Mouse (Mus musculus) spleen, adult 2 months (tissue): ENCODE measurements at regions not wholly inside any gene's neighbourhood (a gene's known extent, or its start where the extent isn't known, plus 50 kb on each side); places are given as distances from the start of the nearest gene placed in this dataset.

Experiments
- DNase-seq, 2 experiments: peaks; one replicate each; pipeline versions ENCODE4 v3.0.0 to v3.0.0-alpha.2; 2012 to 2021; ENCODE audit warnings: low spot score in 2 of 2, low read depth in 1 of 2
- H3K27ac ChIP-seq: fragments of 200-500 bp; 2 replicates; pipeline ENCODE4 v1.5.1; 2012; ENCODE audit warnings: low read length, inconsistent platforms; ENCODE audit not compliant: insufficient read depth
- H3K27me3 ChIP-seq: fragments of 200-500 bp; 2 replicates; pipeline ENCODE4 v1.6.1; 2012; ENCODE audit warnings: mild to moderate bottlenecking, moderate library complexity, low read length, inconsistent platforms; ENCODE audit not compliant: control insufficient read depth, insufficient read depth
- H3K36me3 ChIP-seq: fragments of 200-500 bp; 2 replicates; pipeline ENCODE4 v1.6.1; 2012; ENCODE audit warnings: mild to moderate bottlenecking, low read length, inconsistent platforms; ENCODE audit not compliant: control insufficient read depth, insufficient read depth
- H3K4me1 ChIP-seq: fragments of 200-500 bp; 2 replicates; pipeline ENCODE4 v1.6.1; 2011; ENCODE audit warnings: inconsistent platforms; ENCODE audit not compliant: control insufficient read depth, insufficient read depth, insufficient read length
- H3K4me3 ChIP-seq: fragments of 200-500 bp; 2 replicates; pipeline ENCODE4 v1.5.1; 2011; ENCODE audit warnings: mild to moderate bottlenecking, inconsistent platforms; ENCODE audit not compliant: insufficient read depth, insufficient read length; ENCODE audit errors: extremely low read depth
- CTCF ChIP-seq: fragments of 200-500 bp; IDR thresholded peaks from 2 replicates; pipeline ENCODE4 v1.5.1; 2011; ENCODE audit warnings: mild to moderate bottlenecking, inconsistent platforms; ENCODE audit not compliant: insufficient read depth, insufficient read length, insufficient replicate concordance; ENCODE audit errors: extremely low read depth
- POLR2A ChIP-seq: fragments of 200-500 bp; IDR thresholded peaks from 2 replicates; pipeline ENCODE4 v1.6.1; 2011; ENCODE audit warnings: low read depth, low read length, inconsistent platforms
- WGBS: fragments of 180-500 bp; shearing (Covaris S2); methylation state at CpG from one replicate; pipeline ENCODE4 v1.1.7; 2018; 5-methylcytosine and 5-hydroxymethylcytosine counted together

- H3K27me3 ChIP-seq, result no peaks in the 10 kb centered on the region
- no peak for DNase-seq
- no peak overlapping the region for H3K27ac ChIP-seq
- WGBS, result 55% methylated on average over 1 of the region's 1 CpGs
- H3K4me3 ChIP-seq, result no peak overlapping the region
- H3K4me1 ChIP-seq, result no peaks in the 10 kb centered on the region
- no peak for TF ChIP-seq CTCF
- TF ChIP-seq POLR2A, result no peak
- no peaks in the 10 kb centered on the region for H3K36me3 ChIP-seq
Measured at GRCm38 (mm10) chr2:179103114-179103513, 339.1 kb upstream of the Cdh4 start.

- TF ChIP-seq POLR2A, result no peak
- no peak for TF ChIP-seq CTCF
- no peak overlapping the region for H3K27ac ChIP-seq
Measured at GRCm38 (mm10) chr2:179112951-179113350, 329.3 kb upstream of the Cdh4 start.

GRCm38 (mm10) chr2:179128018-179128417 is 314.2 kb upstream of the Cdh4 start:
- Histone ChIP-seq H3K4me3 (no peak overlapping the region), H3K27ac (no peak overlapping the region), H3K27me3 (no peaks in the 10 kb centered on the region), H3K4me1 (no peaks in the 10 kb centered on the region), H3K36me3 (no peaks in the 10 kb centered on the region)
- no peak for TF ChIP-seq CTCF
- TF ChIP-seq POLR2A, result no peak
- no peak for DNase-seq
- 48% methylated on average over 3 of the region's 3 CpGs for WGBS

More at GRCm38 (mm10) chr2:179112951-179113350, 329.3 kb upstream of the Cdh4 start:
- no peak for DNase-seq
- Histone ChIP-seq H3K36me3 (no peaks in the 10 kb centered on the region), H3K27me3 (no peaks in the 10 kb centered on the region), H3K4me1 (no peaks in the 10 kb centered on the region), H3K4me3 (no peak overlapping the region)
- WGBS, result 60% methylated on average over 5 of the region's 5 CpGs

GRCm38 (mm10) chr2:179128432-179128831 is 313.8 kb upstream of the Cdh4 start:
- TF ChIP-seq CTCF (no peak), POLR2A (no peak)

GRCm38 (mm10) chr2:179131004-179131403 is 311.2 kb upstream of the Cdh4 start:
- Histone ChIP-seq H3K4me3 (no peak overlapping the region), H3K27me3 (no peaks in the 10 kb centered on the region), H3K36me3 (no peaks in the 10 kb centered on the region), H3K4me1 (no peaks in the 10 kb centered on the region), H3K27ac (no peak overlapping the region)
- WGBS, result 75% methylated on average over 5 of the region's 5 CpGs
- DNase-seq, result no peak
- no peak for TF ChIP-seq POLR2A
- no peak for TF ChIP-seq CTCF

More at GRCm38 (mm10) chr2:179128432-179128831, 313.8 kb upstream of the Cdh4 start:
- 43% methylated on average over 5 of the region's 5 CpGs for WGBS
- Histone ChIP-seq H3K27me3 (no peaks in the 10 kb centered on the region), H3K4me1 (no peaks in the 10 kb centered on the region), H3K36me3 (no peaks in the 10 kb centered on the region), H3K4me3 (no peak overlapping the region), H3K27ac (no peak overlapping the region)
- DNase-seq, result no peak

GRCm38 (mm10) chr2:179142313-179142712 is 299.9 kb upstream of the Cdh4 start:
- Histone ChIP-seq H3K4me3 (no peak overlapping the region), H3K27ac (no peak overlapping the region), H3K36me3 (no peaks in the 10 kb centered on the region), H3K4me1 (no peaks in the 10 kb centered on the region), H3K27me3 (no peaks in the 10 kb centered on the region)
- no peak for DNase-seq
- TF ChIP-seq POLR2A (no peak), CTCF (no peak)
- WGBS, result 86% methylated on average over 8 of the region's 8 CpGs

- TF ChIP-seq CTCF (no peak), POLR2A (no peak)
- Histone ChIP-seq H3K4me3 (no peak overlapping the region), H3K4me1 (no peaks in the 10 kb centered on the region), H3K27me3 (no peaks in the 10 kb centered on the region), H3K36me3 (no peaks in the 10 kb centered on the region), H3K27ac (no peak overlapping the region)
- 69% methylated on average over 2 of the region's 2 CpGs for WGBS
- DNase-seq, result no peak
Measured at GRCm38 (mm10) chr2:179145726-179146125, 296.5 kb upstream of the Cdh4 start.

- H3K4me3 ChIP-seq, result no peak overlapping the region
- no peak for DNase-seq
- TF ChIP-seq POLR2A (no peak), CTCF (no peak)
- H3K4me1 ChIP-seq, result no peaks in the 10 kb centered on the region
- H3K27me3 ChIP-seq, result no peaks in the 10 kb centered on the region
- no peak overlapping the region for H3K27ac ChIP-seq
- H3K36me3 ChIP-seq, result no peaks in the 10 kb centered on the region
- 62% methylated on average over 4 of the region's 4 CpGs for WGBS
Measured at GRCm38 (mm10) chr2:179146274-179146673, 296.0 kb upstream of the Cdh4 start.
